Mouse (Mus musculus): Measurements from ENCODE around the gene Ttc25. TPM values are rescaled to one million over a fixed set of nuclear protein-coding genes. Genes with fewer than 3 reads are reported as not detected.

Ttc25 gene
- polyA plus RNA-seq (2014; fragmentation: Illumina TruSeq; extraction: RNeasy Lipid Tissue Mini Kit (QIAGEN cat#74804); ENCODE audit: low read depth, low replicate concordance): 67.7 TPM

DNA sequence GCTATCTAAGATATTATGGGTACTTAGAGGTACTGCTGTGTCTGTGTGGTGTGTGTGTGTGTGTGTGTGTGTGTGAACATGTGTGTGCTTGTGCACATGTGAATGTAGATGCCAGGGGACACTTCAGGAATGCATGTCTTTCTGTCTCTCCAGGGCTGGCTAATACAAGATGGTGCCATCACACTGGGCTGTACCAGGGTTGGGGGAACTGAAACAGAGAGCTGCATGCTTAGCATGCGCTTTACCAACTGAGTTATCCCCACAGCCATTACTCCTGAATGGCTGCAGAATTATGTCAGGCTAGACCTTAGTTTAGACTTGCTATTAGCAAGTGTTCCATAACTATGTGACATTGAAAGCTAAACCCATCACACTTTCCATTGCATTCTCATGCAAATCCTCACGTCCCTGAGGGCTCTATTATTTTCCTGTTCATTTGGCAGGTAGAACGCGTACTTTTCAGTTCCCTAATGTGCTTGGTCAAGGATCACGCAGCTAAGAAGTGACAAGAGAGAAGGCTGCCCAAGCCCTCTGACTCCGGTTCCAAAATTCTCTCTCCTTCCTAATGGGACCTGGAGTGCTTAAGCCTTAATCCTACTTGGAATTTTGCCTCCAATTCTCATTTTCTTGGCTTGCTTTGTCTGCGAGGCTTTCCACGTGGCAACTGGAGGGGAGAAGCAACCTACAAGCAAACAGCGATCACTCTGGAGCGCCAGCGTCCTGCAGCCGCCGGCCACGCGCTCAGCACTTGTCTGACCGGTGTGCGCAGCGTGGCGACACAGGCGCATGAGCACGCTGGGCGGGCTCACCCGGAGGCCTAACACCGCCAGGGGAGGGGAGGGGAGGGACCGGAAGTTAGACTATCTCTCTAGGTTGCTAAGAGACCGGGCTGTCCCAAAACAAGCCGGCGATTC, at the start of gene Ttc25:
Gene Ttc25, plus strand, starts transcription at position 776 of the 914 bp plus-strand sequence.

GRCm38 (mm10) chr11:100527458-100528374, 17.7 kb upstream of the Ttc25 start, which contains the start of gene Acly:
Gene Acly (minus strand): TSS chr11:100528000.

GRCm38 (mm10) chr11:100574708-100575483, 29.5 kb downstream of the Ttc25 start, which contains the start of gene Cnp:
Gene Cnp (plus strand): TSS chr11:100574904.

GRCm38 (mm10) chr11:100618761-100619484, 73.5 kb downstream of the Ttc25 start, which contains the start of gene Nkiras2:
Gene Nkiras2 (plus strand): TSS chr11:100619244.

GRCm38 (mm10) chr11:100619982-100620381, 74.6 kb downstream of the Ttc25 start, which contains the start of gene Dnajc7:
Gene Dnajc7 (minus strand): TSS chr11:100620168.

Other genes starting within 250 kb of the Ttc25 start
- gene Eif1, start 225.7 kb upstream of the Ttc25 start, polyA plus RNA-seq (2014; fragmentation: Illumina TruSeq; extraction: RNeasy Lipid Tissue Mini Kit (QIAGEN cat#74804); ENCODE audit: low read depth, low replicate concordance): 2,357 TPM
- gene Gast, start 211.2 kb upstream of the Ttc25 start, polyA plus RNA-seq (2014; fragmentation: Illumina TruSeq; extraction: RNeasy Lipid Tissue Mini Kit (QIAGEN cat#74804); ENCODE audit: low read depth, low replicate concordance): not detected
- gene Hap1, start 189.5 kb upstream of the Ttc25 start, polyA plus RNA-seq (2014; fragmentation: Illumina TruSeq; extraction: RNeasy Lipid Tissue Mini Kit (QIAGEN cat#74804); ENCODE audit: low read depth, low replicate concordance): 4.7 TPM
- 1.8 TPM for gene Jup, start 147.8 kb upstream of the Ttc25 start, polyA plus RNA-seq (2014; fragmentation: Illumina TruSeq; extraction: RNeasy Lipid Tissue Mini Kit (QIAGEN cat#74804); ENCODE audit: low read depth, low replicate concordance)
- 2.7 TPM for gene P3h4, start 130.8 kb upstream of the Ttc25 start, polyA plus RNA-seq (2014; fragmentation: Illumina TruSeq; extraction: RNeasy Lipid Tissue Mini Kit (QIAGEN cat#74804); ENCODE audit: low read depth, low replicate concordance)
- 0.39 TPM for gene Fkbp10, start 129.9 kb upstream of the Ttc25 start, polyA plus RNA-seq (2014; fragmentation: Illumina TruSeq; extraction: RNeasy Lipid Tissue Mini Kit (QIAGEN cat#74804); ENCODE audit: low read depth, low replicate concordance)
- gene Nt5c3b, start 103.8 kb upstream of the Ttc25 start, polyA plus RNA-seq (2014; fragmentation: Illumina TruSeq; extraction: RNeasy Lipid Tissue Mini Kit (QIAGEN cat#74804); ENCODE audit: low read depth, low replicate concordance): 56.1 TPM
- gene Klhl10, start 103.7 kb upstream of the Ttc25 start, polyA plus RNA-seq (2014; fragmentation: Illumina TruSeq; extraction: RNeasy Lipid Tissue Mini Kit (QIAGEN cat#74804); ENCODE audit: low read depth, low replicate concordance): 256 TPM
- gene Klhl11, start 72.9 kb upstream of the Ttc25 start, polyA plus RNA-seq (2014; fragmentation: Illumina TruSeq; extraction: RNeasy Lipid Tissue Mini Kit (QIAGEN cat#74804); ENCODE audit: low read depth, low replicate concordance): 25.2 TPM
- 16.8 TPM for gene Acly, start 17.6 kb upstream of the Ttc25 start, polyA plus RNA-seq (2014; fragmentation: Illumina TruSeq; extraction: RNeasy Lipid Tissue Mini Kit (QIAGEN cat#74804); ENCODE audit: low read depth, low replicate concordance)
- gene Cnp, start 29.3 kb downstream of the Ttc25 start, polyA plus RNA-seq (2014; fragmentation: Illumina TruSeq; extraction: RNeasy Lipid Tissue Mini Kit (QIAGEN cat#74804); ENCODE audit: low read depth, low replicate concordance): 1.2 TPM
- 13.0 TPM for gene Nkiras2, start 73.6 kb downstream of the Ttc25 start, polyA plus RNA-seq (2014; fragmentation: Illumina TruSeq; extraction: RNeasy Lipid Tissue Mini Kit (QIAGEN cat#74804); ENCODE audit: low read depth, low replicate concordance)
- 259 TPM for gene Dnajc7, start 74.6 kb downstream of the Ttc25 start, polyA plus RNA-seq (2014; fragmentation: Illumina TruSeq; extraction: RNeasy Lipid Tissue Mini Kit (QIAGEN cat#74804); ENCODE audit: low read depth, low replicate concordance)
- 0.11 TPM for gene Zfp385c, start 146.8 kb downstream of the Ttc25 start, polyA plus RNA-seq (2014; fragmentation: Illumina TruSeq; extraction: RNeasy Lipid Tissue Mini Kit (QIAGEN cat#74804); ENCODE audit: low read depth, low replicate concordance)
- 6.3 TPM for gene Dhx58, start 158.7 kb downstream of the Ttc25 start, polyA plus RNA-seq (2014; fragmentation: Illumina TruSeq; extraction: RNeasy Lipid Tissue Mini Kit (QIAGEN cat#74804); ENCODE audit: low read depth, low replicate concordance)
- gene Kat2a, start 166.9 kb downstream of the Ttc25 start, polyA plus RNA-seq (2014; fragmentation: Illumina TruSeq; extraction: RNeasy Lipid Tissue Mini Kit (QIAGEN cat#74804); ENCODE audit: low read depth, low replicate concordance): 2.8 TPM
- 93.0 TPM for gene Hspb9, start 168.2 kb downstream of the Ttc25 start, polyA plus RNA-seq (2014; fragmentation: Illumina TruSeq; extraction: RNeasy Lipid Tissue Mini Kit (QIAGEN cat#74804); ENCODE audit: low read depth, low replicate concordance)
- 10.5 TPM for gene Rab5c, start 192.6 kb downstream of the Ttc25 start, polyA plus RNA-seq (2014; fragmentation: Illumina TruSeq; extraction: RNeasy Lipid Tissue Mini Kit (QIAGEN cat#74804); ENCODE audit: low read depth, low replicate concordance)
- gene Kcnh4, start 214.3 kb downstream of the Ttc25 start, polyA plus RNA-seq (2014; fragmentation: Illumina TruSeq; extraction: RNeasy Lipid Tissue Mini Kit (QIAGEN cat#74804); ENCODE audit: low read depth, low replicate concordance): not detected
- not detected for gene Hcrt, start 217.3 kb downstream of the Ttc25 start, polyA plus RNA-seq (2014; fragmentation: Illumina TruSeq; extraction: RNeasy Lipid Tissue Mini Kit (QIAGEN cat#74804); ENCODE audit: low read depth, low replicate concordance)
- 0.18 TPM for gene Ghdc, start 225.3 kb downstream of the Ttc25 start, polyA plus RNA-seq (2014; fragmentation: Illumina TruSeq; extraction: RNeasy Lipid Tissue Mini Kit (QIAGEN cat#74804); ENCODE audit: low read depth, low replicate concordance)

Measured in testis, adult 10 weeks (tissue).